Mouse (Mus musculus) lung, embryonic 14.5 days (tissue): ENCODE data around the gene Gnai2. TPM values are rescaled to one million over a fixed set of nuclear protein-coding genes. Genes with fewer than 3 reads are reported as not detected.

ENCODE experiments used
- ATAC-seq: fragments of 200-750 bp; cut with Nextera tagmentation; 2 replicates; pipeline ENCODE4 v1.8.0; 2017; ENCODE audit warnings: mild to moderate bottlenecking, moderate TSS enrichment, moderate library complexity; ENCODE audit not compliant: insufficient read depth
- DNase-seq: peaks from one replicate; pipeline ENCODE4 v3.0.0-alpha.2; 2015
- H3K27ac ChIP-seq: fragments of 300-500 bp; sonication (generic); 2 replicates; pipeline ENCODE4 v1.5.1; 2014; ENCODE audit warnings: low read depth, mild to moderate bottlenecking, moderate library complexity
- H3K27me3 ChIP-seq: fragments of 300-500 bp; sonication (generic); 2 replicates; pipeline ENCODE4 v1.6.1; 2014; ENCODE audit warnings: low read length, control low read depth; ENCODE audit not compliant: insufficient read depth
- H3K36me3 ChIP-seq: fragments of 300-500 bp; sonication (generic); 2 replicates; pipeline ENCODE4 v1.6.1; 2014; ENCODE audit warnings: control low read depth; ENCODE audit not compliant: insufficient read depth
- H3K4me1 ChIP-seq: fragments of 300-500 bp; sonication (generic); 2 replicates; pipeline ENCODE4 v1.6.1; 2014; ENCODE audit warnings: antibody characterized with exemption, control low read depth; ENCODE audit not compliant: insufficient read depth
- H3K4me2 ChIP-seq: fragments of 300-500 bp; sonication (generic); 2 replicates; pipeline ENCODE4 v1.6.1; 2014; ENCODE audit warnings: mild to moderate bottlenecking
- H3K4me3 ChIP-seq: fragments of 300-500 bp; sonication (generic); 2 replicates; pipeline ENCODE4 v1.5.1; 2014; ENCODE audit warnings: low read depth, low read length
- H3K9ac ChIP-seq: fragments of 300-500 bp; sonication (generic); 2 replicates; pipeline ENCODE4 v1.6.1; 2014
- H3K9me3 ChIP-seq: fragments of 300-500 bp; sonication (generic); 2 replicates; pipeline ENCODE4 v1.6.1; 2016; ENCODE audit warnings: low read depth, low read length, control low read depth
- CTCF ChIP-seq: IDR thresholded peaks from 2 replicates; pipeline ENCODE4 v1.5.1; 2016; ENCODE audit warnings: antibody characterized with exemption, low read depth
- WGBS: fragments of 180-500 bp; shearing (Covaris S2); extraction: QIAGEN DNeasy Blood & Tissue Kit; methylation state at CpG from one replicate; pipeline ENCODE4 v1.1.7; 2014; 5-methylcytosine and 5-hydroxymethylcytosine counted together
- polyA plus RNA-seq: library from polyadenylated mRNA; unstranded; fragments of >200 nt; fragmentation: Nextera tagmentation; extraction: Ambion mirVana; gene quantifications from 2 replicates; pipeline ENCODE4 v1.2.1, GENCODE M21; 2014

Gene Gnai2
- polyA plus RNA-seq, 1 experiment from 2014 or later, result 419 TPM

GRCm38 (mm10) chr9:107618778-107619545, 16.2 kb downstream of the Gnai2 start:
- Histone ChIP-seq H3K27ac (peak overlapping the region; percentile 86), H3K4me2 (peak overlapping the region; percentile 31; the same call in 1 of the 2 replicates), H3K36me3 (peaks cover 87% of the 10 kb centered on the region), H3K9me3 (no peaks in the 10 kb centered on the region), H3K27me3 (no peaks in the 10 kb centered on the region), H3K4me1 (peaks cover 12% of the 10 kb centered on the region), H3K9ac (peak overlapping the region; percentile 2; the same call in 1 of the 2 replicates), H3K4me3 (no peak overlapping the region)
- peak; percentile 92 for DNase-seq
- ATAC-seq, result peak; percentile 86
- WGBS, result 20% methylated on average over 13 of the region's 13 CpGs
- TF ChIP-seq CTCF, result no peak

- Histone ChIP-seq H3K27ac (peak overlapping the region; percentile 86), H3K4me3 (no peak overlapping the region), H3K4me1 (peaks cover 12% of the 10 kb centered on the region), H3K27me3 (no peaks in the 10 kb centered on the region), H3K9ac (no peak overlapping the region), H3K36me3 (peaks cover 84% of the 10 kb centered on the region), H3K9me3 (no peaks in the 10 kb centered on the region), H3K4me2 (no peak overlapping the region)
- ATAC-seq (no peak), DNase-seq (no peak)
- TF ChIP-seq CTCF, result no peak
- WGBS, result 88% methylated on average over 6 of the region's 6 CpGs
Observed at GRCm38 (mm10) chr9:107618098-107618497, 17.1 kb downstream of the Gnai2 start.

- 74% methylated on average over 2 of the region's 2 CpGs for WGBS
- no peaks in the 10 kb centered on the region for H3K27me3 ChIP-seq
- peaks cover 12% of the 10 kb centered on the region for H3K4me1 ChIP-seq
- TF ChIP-seq CTCF, result no peak
- H3K9me3 ChIP-seq, result no peaks in the 10 kb centered on the region
- H3K36me3 ChIP-seq, result peaks cover 77% of the 10 kb centered on the region
- H3K4me2 ChIP-seq, result no peak overlapping the region
- H3K27ac ChIP-seq, result no peak overlapping the region; the same call in 1 of the 2 replicates
- no peak for ATAC-seq
- no peak overlapping the region for H3K9ac ChIP-seq
- H3K4me3 ChIP-seq, result no peak overlapping the region
- DNase-seq, result no peak
Observed at GRCm38 (mm10) chr9:107617461-107617860, 17.7 kb downstream of the Gnai2 start.

- H3K4me1 ChIP-seq, result peaks cover 28% of the 10 kb centered on the region
- no peak overlapping the region for H3K4me2 ChIP-seq
- WGBS, result 88% methylated on average over 4 of the region's 4 CpGs
- no peak overlapping the region for H3K9ac ChIP-seq
- H3K4me3 ChIP-seq, result no peak overlapping the region
- peaks cover 65% of the 10 kb centered on the region for H3K36me3 ChIP-seq
- no peak for DNase-seq
- H3K27me3 ChIP-seq, result no peaks in the 10 kb centered on the region
- no peak for TF ChIP-seq CTCF
- H3K27ac ChIP-seq, result no peak overlapping the region
- ATAC-seq, result no peak
- H3K9me3 ChIP-seq, result no peaks in the 10 kb centered on the region
Observed at GRCm38 (mm10) chr9:107615035-107615434, 20.1 kb downstream of the Gnai2 start.

- WGBS, result 10% methylated on average over 12 of the region's 12 CpGs
- Histone ChIP-seq H3K9ac (peak overlapping the region; percentile 66; the same call in 1 of the 2 replicates), H3K4me2 (peak overlapping the region; percentile 79), H3K27me3 (no peaks in the 10 kb centered on the region), H3K9me3 (no peaks in the 10 kb centered on the region), H3K4me3 (peak overlapping the region; percentile 34), H3K36me3 (peaks cover 45% of the 10 kb centered on the region), H3K4me1 (peaks cover 23% of the 10 kb centered on the region), H3K27ac (peak overlapping the region; percentile 96)
- no peak; the same call in 1 of the 2 replicates for TF ChIP-seq CTCF
- peak; percentile 45; the same call in 1 of the 2 replicates for ATAC-seq
- DNase-seq, result peak; percentile 66
Observed at GRCm38 (mm10) chr9:107612945-107613569, 22.1 kb downstream of the Gnai2 start.

GRCm38 (mm10) chr9:107612191-107612944, 22.8 kb downstream of the Gnai2 start:
- Histone ChIP-seq H3K4me2 (peak overlapping the region; percentile 79), H3K27ac (peak overlapping the region; percentile 96), H3K36me3 (peaks cover 38% of the 10 kb centered on the region), H3K9ac (peak overlapping the region; percentile 66), H3K27me3 (no peaks in the 10 kb centered on the region), H3K4me1 (peaks cover 28% of the 10 kb centered on the region), H3K9me3 (no peaks in the 10 kb centered on the region), H3K4me3 (peak overlapping the region; percentile 34)
- DNase-seq, result peak; percentile 99
- ATAC-seq, result peak; percentile 86
- WGBS, result 6% methylated on average over 44 of the region's 48 CpGs
- peak; percentile 81 for TF ChIP-seq CTCF
